Mouse (Mus musculus) cortical plate, adult 2 months (tissue): ENCODE results near the gene Gm45062. TPM values are rescaled to one million over a fixed set of nuclear protein-coding genes. Genes with fewer than 3 reads are reported as not detected.

Experiments
- H3K27ac ChIP-seq: fragments of 200-500 bp; 2 replicates; pipeline ENCODE4 v1.5.1; 2012; ENCODE audit warnings: low read length, control low read depth, inconsistent platforms; ENCODE audit not compliant: insufficient read depth
- H3K4me1 ChIP-seq: fragments of 200-500 bp; 2 replicates; pipeline ENCODE4 v1.6.1; 2011; ENCODE audit warnings: low read length; ENCODE audit not compliant: control insufficient read depth, insufficient read depth
- H3K4me3 ChIP-seq: fragments of 200-500 bp; 2 replicates; pipeline ENCODE4 v1.5.1; 2011; ENCODE audit warnings: mild to moderate bottlenecking, low read length, control low read depth; ENCODE audit not compliant: insufficient read depth
- CTCF ChIP-seq: fragments of 200-500 bp; IDR thresholded peaks from 2 replicates; pipeline ENCODE4 v1.5.1; 2011; ENCODE audit warnings: mild to moderate bottlenecking, control low read depth, low read length; ENCODE audit not compliant: insufficient read depth; ENCODE audit errors: extremely low read depth
- POLR2A ChIP-seq: fragments of 200-500 bp; IDR thresholded peaks from 2 replicates; pipeline ENCODE4 v1.6.1; 2011; ENCODE audit warnings: mild to moderate bottlenecking, low read length, control low read depth; ENCODE audit not compliant: insufficient read depth; ENCODE audit errors: extremely low read depth
- polyA plus RNA-seq: library from polyadenylated mRNA; depleted of rRNA; stranded (reverse); fragments of >200 nt; gene quantifications from 2 replicates; pipeline ENCODE4 v1.2.3, GENCODE M21; 2012; rRNA removed

Gm45062 gene
- polyA plus RNA-seq = 21.9 and 22.5 TPM in 2 replicates

DNA sequence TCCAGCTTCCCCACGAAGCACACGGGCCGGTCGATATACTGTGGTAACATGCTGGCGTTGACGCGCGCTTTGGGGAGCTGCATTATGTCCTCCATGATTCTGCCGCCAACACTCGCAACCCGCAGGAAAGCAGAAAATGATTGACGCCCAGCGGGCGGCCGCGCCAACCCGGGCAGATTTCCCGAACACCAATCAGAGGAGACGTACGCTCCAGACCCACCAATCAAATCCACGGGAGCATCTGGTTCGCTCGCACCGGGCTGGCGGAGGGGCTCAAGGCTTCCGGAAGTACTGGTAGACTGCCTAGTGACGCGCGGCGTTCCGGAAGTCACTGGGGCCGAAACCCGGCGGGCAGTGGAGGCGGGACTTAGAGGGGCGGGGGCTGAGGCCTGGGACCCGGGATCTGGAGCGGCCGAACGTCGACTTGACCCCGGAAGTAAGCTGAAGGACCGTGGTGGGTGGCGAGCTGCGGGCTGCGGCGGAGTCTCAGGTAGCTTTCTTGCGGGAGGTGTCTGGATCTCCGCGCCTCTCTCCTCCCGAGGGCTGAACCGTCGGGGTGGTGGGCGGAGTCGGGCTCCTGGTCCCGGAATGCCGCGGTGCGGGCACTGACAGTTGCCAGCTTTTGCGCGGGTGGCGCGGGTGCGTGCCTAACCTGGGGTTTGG, at the start of gene Gm45062, which contains the start of the genes Rpa3 and Umad1:
TSS of gene Gm45062 (plus strand) at position 447 of the 663 bp plus-strand sequence.
TSS of gene Rpa3 (minus strand) at position 170 of the 663 bp plus-strand sequence.
TSS of gene Umad1 (plus strand) at position 285 of the 663 bp plus-strand sequence.
- TF ChIP-seq POLR2A = peak; percentile 87
- TF ChIP-seq CTCF = no peak

DNA sequence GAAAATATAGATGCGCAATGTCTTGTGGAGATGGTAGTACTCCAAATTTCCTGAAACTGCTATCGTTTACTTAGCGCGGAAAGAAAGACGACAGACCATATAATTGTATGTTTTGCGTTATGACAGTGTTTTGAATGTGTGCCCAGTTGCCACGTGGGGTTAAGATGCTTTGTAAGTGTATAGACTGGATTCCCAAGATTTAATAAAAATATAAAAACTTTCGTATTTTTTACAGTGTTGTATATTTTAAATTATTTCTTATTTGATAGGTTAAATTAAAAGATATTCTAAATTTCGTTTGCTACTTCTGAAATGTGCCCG, 49.4 kb upstream of the Gm45062 start:
- TF ChIP-seq CTCF (no peak), POLR2A (no peak)
- no peaks in the 10 kb centered on the region; the same call in 1 of the 2 replicates for H3K4me1 ChIP-seq
- peak overlapping the region; percentile 97; the same call in 1 of the 2 replicates for H3K27ac ChIP-seq
- H3K4me3 ChIP-seq = peak overlapping the region; percentile 54

More for the DNA sequence above, at the start of gene Gm45062, which contains the start of the genes Rpa3 and Umad1:
- Histone ChIP-seq H3K4me1 (peaks cover 3% of the 10 kb centered on the region; the same call in 1 of the 2 replicates), H3K27ac (peak within 1 kb of the TSS; percentile 95), H3K4me3 (peak within 1 kb of the TSS; percentile 82)

DNA sequence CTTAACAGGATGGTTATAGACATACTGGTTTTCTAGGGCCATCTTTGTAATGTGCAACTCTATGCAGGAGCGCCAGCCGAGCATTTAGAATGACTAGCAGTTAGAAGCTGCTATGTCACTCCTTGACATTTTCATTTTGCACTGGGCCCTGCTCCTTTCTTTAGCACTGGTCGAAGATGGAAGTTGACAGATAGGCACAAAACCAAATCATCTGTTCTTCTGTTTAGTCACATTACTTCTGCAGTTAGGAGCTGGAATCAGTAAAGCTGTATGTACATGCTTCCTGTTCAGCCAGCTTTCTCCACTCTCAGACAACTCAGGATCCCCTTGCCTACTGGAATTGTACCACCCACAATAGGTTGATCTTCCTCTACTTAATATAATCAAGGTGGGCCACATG, 48.6 kb upstream of the Gm45062 start:
- H3K27ac ChIP-seq = no peak overlapping the region
- TF ChIP-seq POLR2A (no peak), CTCF (no peak)
- no peaks in the 10 kb centered on the region; the same call in 1 of the 2 replicates for H3K4me1 ChIP-seq
- peak overlapping the region; percentile 54; the same call in 1 of the 2 replicates for H3K4me3 ChIP-seq

- Histone ChIP-seq H3K27ac (no peak overlapping the region), H3K4me1 (no peaks in the 10 kb centered on the region; the same call in 1 of the 2 replicates), H3K4me3 (no peak overlapping the region)
- TF ChIP-seq POLR2A = no peak
Measured at GRCm38 (mm10) chr6:8227035-8227434, 32.2 kb upstream of the Gm45062 start.

- Histone ChIP-seq H3K4me3 (no peak overlapping the region), H3K27ac (0 out of 2 replicates have a peak overlapping the region, but pooled peaks have one; percentile 51), H3K4me1 (no peaks in the 10 kb centered on the region; the same call in 1 of the 2 replicates)
- TF ChIP-seq POLR2A = no peak
- TF ChIP-seq CTCF = no peak
Measured at GRCm38 (mm10) chr6:8228596-8228995, 30.7 kb upstream of the Gm45062 start.

GRCm38 (mm10) chr6:8258316-8258715, 934 bp upstream of the Gm45062 start:
- Histone ChIP-seq H3K4me1 (peaks cover 3% of the 10 kb centered on the region; the same call in 1 of the 2 replicates), H3K4me3 (peak overlapping the region; percentile 82), H3K27ac (no peak overlapping the region)
- TF ChIP-seq POLR2A (no peak), CTCF (no peak)

DNA sequence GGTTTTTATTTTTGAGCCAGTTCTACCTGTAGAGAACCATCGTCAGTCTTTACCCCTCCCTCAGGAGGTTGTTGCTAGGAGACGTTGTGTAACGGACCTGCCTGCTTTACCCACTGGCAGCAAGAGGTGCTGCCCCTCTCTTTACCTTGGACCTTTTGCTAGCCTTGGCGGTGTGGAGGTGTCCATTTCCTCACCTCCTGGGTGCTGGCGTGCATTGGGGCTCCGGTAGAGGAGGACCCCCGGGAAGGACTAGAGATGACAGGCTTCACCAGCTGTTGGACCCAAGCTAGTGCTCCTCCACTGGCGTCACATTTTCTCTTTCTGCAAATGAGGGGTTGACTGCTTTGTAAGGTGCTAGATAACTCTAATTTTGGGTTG, 406 bp downstream of the Gm45062 start:
- Histone ChIP-seq H3K4me1 (peaks cover 3% of the 10 kb centered on the region; the same call in 1 of the 2 replicates), H3K4me3 (peak overlapping the region; percentile 82), H3K27ac (peak overlapping the region; percentile 95)
- TF ChIP-seq CTCF (no peak), POLR2A (no peak)

DNA sequence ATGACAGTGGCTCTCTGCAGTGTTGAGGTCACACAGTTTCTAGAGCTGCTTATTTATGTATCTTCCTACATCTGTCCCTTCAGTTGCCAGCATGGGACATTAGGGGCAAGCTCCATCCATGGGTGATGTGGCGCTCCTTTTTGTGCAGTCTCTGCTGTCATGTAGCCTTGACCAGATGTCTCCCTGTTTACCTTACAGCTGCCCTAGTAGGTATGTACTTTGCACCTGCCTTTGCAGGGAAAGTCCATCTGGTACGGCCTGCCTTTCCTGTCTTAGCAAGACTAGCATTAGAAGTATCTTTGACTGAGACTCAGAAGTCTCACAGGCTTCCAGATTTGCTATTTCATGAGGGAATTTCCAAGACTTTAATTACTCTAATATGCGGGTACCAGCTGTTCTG, 11.8 kb downstream of the Gm45062 start:
- Histone ChIP-seq H3K27ac (no peak overlapping the region), H3K4me1 (no peaks in the 10 kb centered on the region), H3K4me3 (no peak overlapping the region)
- TF ChIP-seq POLR2A = no peak
- no peak for TF ChIP-seq CTCF

DNA sequence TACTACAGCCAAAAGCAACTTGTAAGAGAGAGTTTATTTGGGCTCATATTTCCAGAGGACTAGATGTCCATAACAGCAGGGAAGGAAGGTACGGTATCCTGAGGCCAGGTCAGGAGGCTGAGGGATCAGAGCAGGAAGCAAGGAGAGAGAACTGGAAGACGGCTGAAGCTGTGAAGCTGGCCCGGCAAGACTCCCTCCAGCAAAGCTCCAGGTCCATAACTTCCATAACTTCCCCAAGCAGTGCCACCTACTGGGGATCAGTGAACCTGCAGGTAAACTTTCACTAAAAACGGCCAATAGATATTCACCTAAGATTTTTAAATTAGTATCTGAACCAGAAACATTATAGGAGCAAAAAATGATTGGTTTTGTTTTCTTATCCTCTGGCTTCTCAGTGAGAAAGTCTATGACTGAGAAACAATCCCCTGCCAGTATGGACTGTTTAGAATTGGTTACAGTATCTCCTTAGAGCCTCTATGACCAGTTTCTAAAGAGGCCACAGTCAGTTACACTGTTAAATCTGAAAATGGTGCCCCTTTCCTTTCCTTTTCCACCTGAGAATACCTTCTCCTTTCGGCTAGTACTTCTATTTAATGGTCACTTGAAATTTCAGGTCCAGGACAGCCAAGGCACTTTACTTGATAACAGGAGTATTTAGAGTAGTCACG, 15.3 kb downstream of the Gm45062 start:
- TF ChIP-seq POLR2A (no peak), CTCF (peak; percentile 52; the same call in 1 of the 2 replicates)
- no peaks in the 10 kb centered on the region for H3K4me1 ChIP-seq
- H3K4me3 ChIP-seq = no peak overlapping the region
- H3K27ac ChIP-seq = no peak overlapping the region

DNA sequence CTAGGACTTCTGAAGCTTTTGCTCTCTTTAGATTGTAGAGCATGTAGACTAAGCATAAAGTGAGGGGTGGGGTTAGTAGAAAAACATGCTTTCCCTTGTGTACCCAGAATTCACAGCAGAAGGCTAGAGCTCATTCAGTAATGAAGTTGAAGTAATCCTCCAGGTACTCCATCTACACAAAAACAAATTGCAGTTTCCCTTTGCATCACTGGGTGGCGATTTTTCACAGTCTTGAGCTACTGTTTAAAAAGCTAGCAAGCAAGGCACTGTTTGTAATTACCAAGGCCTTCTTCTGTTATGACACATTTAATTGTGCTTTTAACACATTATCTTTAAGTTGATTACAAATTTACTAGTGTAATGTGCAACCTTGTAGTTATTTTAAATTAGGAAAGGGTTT, 15.8 kb downstream of the Gm45062 start:
- Histone ChIP-seq H3K27ac (no peak overlapping the region), H3K4me1 (no peaks in the 10 kb centered on the region), H3K4me3 (no peak overlapping the region)
- no peak for TF ChIP-seq POLR2A
- peak; percentile 44; the same call in 1 of the 2 replicates for TF ChIP-seq CTCF
